Mouse (Mus musculus) heart, postnatal 0 days (tissue): ENCODE results near the gene Slc25a45. TPM values are rescaled to one million over a fixed set of nuclear protein-coding genes. Genes with fewer than 3 reads are reported as not detected.

Source experiments
- ATAC-seq: fragments of 200-750 bp; cut with Nextera tagmentation; 2 replicates; pipeline ENCODE4 v1.8.0; 2017; ENCODE audit warnings: low read depth, moderate number of reproducible peaks, moderate library complexity; ENCODE audit not compliant: insufficient read depth
- DNase-seq: peaks from one replicate; pipeline ENCODE4 v3.0.0-alpha.2; 2016; ENCODE audit warnings: low spot score
- H3K27ac ChIP-seq: fragments of 300-500 bp; sonication (generic); 2 replicates; pipeline ENCODE4 v1.5.1; 2014; ENCODE audit warnings: low read depth, mild to moderate bottlenecking
- H3K27me3 ChIP-seq: fragments of 300-500 bp; sonication (generic); 2 replicates; pipeline ENCODE4 v1.6.1; 2014; ENCODE audit warnings: low read length, mixed read lengths; ENCODE audit not compliant: control insufficient read depth, insufficient read depth
- H3K36me3 ChIP-seq: fragments of 300-500 bp; sonication (generic); replicated peaks from 2 replicates; pipeline ENCODE4 v1.6.1; 2014; ENCODE audit warnings: low read length, mixed read lengths; ENCODE audit not compliant: control insufficient read depth, insufficient read depth
- H3K4me1 ChIP-seq: fragments of 300-500 bp; sonication (generic); 2 replicates; pipeline ENCODE4 v1.6.1; 2014; ENCODE audit warnings: antibody characterized with exemption; ENCODE audit not compliant: control insufficient read depth, insufficient read depth
- H3K4me2 ChIP-seq: fragments of 300-500 bp; sonication (generic); 2 replicates; pipeline ENCODE4 v1.6.1; 2014; ENCODE audit warnings: low read depth, mild to moderate bottlenecking, low read length, moderate library complexity
- H3K4me3 ChIP-seq: fragments of 300-500 bp; sonication (generic); 2 replicates; pipeline ENCODE4 v1.5.1; 2014; ENCODE audit warnings: low read depth, low read length
- H3K9ac ChIP-seq: fragments of 300-500 bp; sonication (generic); replicated peaks from 2 replicates; pipeline ENCODE4 v1.6.1; 2014; ENCODE audit warnings: low read depth, low read length, mixed read lengths
- H3K9me3 ChIP-seq: fragments of 300-500 bp; sonication (generic); replicated peaks from 2 replicates; pipeline ENCODE4 v1.6.1; 2016; ENCODE audit warnings: low read length; ENCODE audit not compliant: control insufficient read depth
- CTCF ChIP-seq: IDR thresholded peaks from 2 replicates; pipeline ENCODE4 v1.5.1; 2016; ENCODE audit warnings: antibody characterized with exemption, control low read depth, low read depth
- EP300 ChIP-seq: IDR thresholded peaks from 2 replicates; pipeline ENCODE4 v1.6.1; 2016; ENCODE audit warnings: antibody characterized with exemption, low read depth
- WGBS: fragments of 180-500 bp; shearing (Covaris S2); extraction: QIAGEN DNeasy Blood & Tissue Kit; methylation state at CpG from one replicate; pipeline ENCODE4 v1.1.7; 2014; 5-methylcytosine and 5-hydroxymethylcytosine counted together
- polyA plus RNA-seq: library from polyadenylated mRNA; unstranded; fragments of >200 nt; fragmentation: Nextera tagmentation; extraction: Ambion mirVana; gene quantifications from 2 replicates; pipeline ENCODE4 v1.2.1, GENCODE M21; 2015
- total RNA-seq: library from RNA; depleted of rRNA; stranded (reverse); fragments of >200 nt; gene quantifications from 2 replicates; pipeline ENCODE4 v1.2.3, GENCODE M21; 2014; ENCODE audit warnings: low replicate concordance

Gene Slc25a45
- total and polyA plus RNA-seq, 2 experiments from 2014 or later: 2.9 to 4.8 TPM

DNA sequence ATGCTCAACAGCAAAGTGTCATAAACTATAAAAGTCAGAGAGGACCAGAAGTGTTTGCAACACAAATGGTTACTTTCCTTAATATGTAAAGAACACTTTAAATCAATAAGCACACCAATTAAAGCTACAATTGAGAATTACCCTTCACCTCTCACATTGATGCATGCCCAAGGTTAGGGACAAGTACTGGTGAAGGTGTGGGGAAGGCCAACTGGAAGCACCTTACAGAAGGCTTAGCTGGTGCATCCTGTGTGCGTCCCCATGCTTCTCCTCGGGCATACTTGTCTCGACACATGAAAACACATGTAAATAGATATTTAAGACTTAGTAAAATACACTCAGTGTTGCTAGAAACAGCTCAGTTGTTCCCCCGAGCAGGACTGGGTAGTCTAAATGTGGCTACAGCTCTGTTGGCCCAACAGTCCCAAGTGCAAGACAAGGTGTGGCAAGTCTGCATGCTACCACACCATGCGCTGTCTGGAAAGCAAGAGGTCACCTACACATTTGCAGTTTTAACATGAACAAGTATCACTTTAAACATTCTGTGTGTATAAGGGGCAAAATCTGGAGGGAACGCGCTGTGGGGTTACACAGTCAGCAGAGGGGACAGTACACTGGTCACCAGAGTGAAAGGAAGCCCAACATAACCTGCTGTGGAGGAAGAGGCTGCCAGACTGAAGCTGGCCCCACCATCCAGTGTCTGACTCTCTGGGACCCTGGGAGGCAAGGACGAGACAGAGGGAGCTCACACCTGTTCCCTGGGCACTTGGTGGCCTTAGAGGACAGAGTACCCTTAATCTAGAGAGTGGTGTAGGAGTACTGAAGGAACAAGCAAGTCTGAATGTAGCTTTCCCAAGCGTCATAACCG lies 42.3 kb upstream of the Slc25a45 start:
- no peak for DNase-seq
- Histone ChIP-seq H3K36me3 (no peaks in the 10 kb centered on the region), H3K4me2 (no peak overlapping the region), H3K4me1 (peaks cover 51% of the 10 kb centered on the region), H3K27ac (no peak overlapping the region), H3K27me3 (no peaks in the 10 kb centered on the region), H3K9ac (no peak overlapping the region), H3K4me3 (no peak overlapping the region), H3K9me3 (no peaks in the 10 kb centered on the region)
- 93% methylated on average over 10 of the region's 10 CpGs for WGBS
- TF ChIP-seq CTCF (no peak), EP300 (no peak)
- ATAC-seq: no peak

DNA sequence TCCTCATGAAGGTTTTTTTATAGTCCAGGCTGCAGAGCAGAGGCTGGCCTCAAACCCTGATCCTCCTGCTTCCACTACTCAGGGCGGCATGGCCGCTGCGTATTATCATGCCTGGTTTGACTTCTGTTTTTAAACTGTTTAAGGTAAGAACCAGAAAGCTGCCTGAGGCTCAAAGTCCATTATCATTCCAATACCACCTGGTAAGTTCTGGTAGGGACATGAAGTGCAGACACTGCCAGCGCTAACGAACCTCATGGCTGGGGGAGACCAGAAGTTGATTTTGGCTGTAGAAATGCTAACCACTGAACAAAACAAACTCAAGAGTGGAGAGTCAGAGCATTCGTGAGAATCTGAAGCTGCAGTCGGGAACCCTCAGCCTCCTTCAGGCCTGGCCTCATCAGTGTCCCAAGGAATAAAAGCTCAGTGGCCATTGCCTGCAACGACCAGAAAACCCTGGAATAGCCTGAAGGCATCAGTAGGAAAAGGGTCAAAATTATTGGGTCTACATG lies 41.6 kb upstream of the Slc25a45 start:
- Histone ChIP-seq H3K27ac (no peak overlapping the region), H3K36me3 (no peaks in the 10 kb centered on the region), H3K4me3 (no peak overlapping the region), H3K4me2 (no peak overlapping the region), H3K4me1 (peaks cover 57% of the 10 kb centered on the region), H3K9ac (no peak overlapping the region), H3K27me3 (no peaks in the 10 kb centered on the region), H3K9me3 (no peaks in the 10 kb centered on the region)
- 85% methylated on average over 8 of the region's 8 CpGs for WGBS
- no peak for ATAC-seq
- TF ChIP-seq CTCF (no peak), EP300 (no peak)
- no peak for DNase-seq

DNA sequence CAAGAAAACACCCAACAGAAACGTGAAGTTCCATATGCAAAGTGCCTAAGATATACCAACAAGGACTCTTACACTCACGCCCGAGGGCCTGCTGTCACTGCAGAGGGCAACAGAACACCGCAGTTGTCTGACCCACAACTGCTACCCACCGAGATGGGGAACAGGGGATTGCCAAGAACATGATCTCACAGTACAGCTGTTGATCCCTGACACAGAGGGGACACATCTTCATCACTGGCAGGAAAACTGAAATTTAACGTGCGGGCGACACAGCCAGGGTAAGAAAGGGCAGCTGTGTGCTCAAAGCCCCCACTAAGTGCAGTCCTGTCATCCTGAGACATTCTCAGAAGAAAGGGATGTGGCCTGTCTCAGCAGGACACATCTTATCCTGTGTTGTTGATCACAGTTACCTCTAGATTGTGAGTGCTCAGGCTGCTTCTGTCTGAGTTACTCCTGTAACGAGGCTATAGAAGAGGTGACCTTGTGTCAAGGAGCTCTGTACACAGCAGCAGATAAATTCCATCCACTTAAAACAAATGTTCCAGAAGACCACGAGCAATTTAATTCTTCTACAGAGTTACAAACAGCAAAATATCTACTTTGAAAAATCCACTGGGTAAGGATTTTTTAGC lies 40.6 kb upstream of the Slc25a45 start:
- 52% methylated on average over 10 of the region's 10 CpGs for WGBS
- Histone ChIP-seq H3K27me3 (no peaks in the 10 kb centered on the region), H3K4me1 (peaks cover 62% of the 10 kb centered on the region), H3K4me3 (no peak overlapping the region), H3K36me3 (no peaks in the 10 kb centered on the region), H3K9me3 (no peaks in the 10 kb centered on the region), H3K9ac (peak overlapping the region; percentile 10; the same call in 1 of the 2 replicates), H3K27ac (peak overlapping the region; percentile 76), H3K4me2 (no peak overlapping the region)
- no peak for TF ChIP-seq EP300
- no peak for TF ChIP-seq CTCF
- DNase-seq (peak; percentile 59), ATAC-seq (peak; percentile 27; the same call in 1 of the 2 replicates)

DNA sequence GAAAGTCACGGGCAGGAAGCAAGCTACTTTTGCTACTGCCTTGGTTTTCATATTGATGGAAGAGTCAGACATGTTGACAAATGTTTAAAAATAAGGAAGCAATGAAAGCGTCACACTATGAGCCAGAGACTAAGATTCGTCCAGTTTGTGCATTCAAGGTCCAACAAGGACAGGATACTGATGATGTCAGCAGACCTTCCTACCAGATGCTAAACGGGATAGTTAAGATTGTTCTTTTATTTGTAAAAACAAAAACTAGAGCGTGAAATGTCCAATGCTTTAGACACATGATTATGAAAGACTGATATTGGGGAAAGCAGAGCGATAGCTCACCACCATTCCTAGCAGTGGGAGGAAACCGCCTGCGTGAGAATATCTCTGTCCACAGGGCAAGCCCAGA lies 40.0 kb upstream of the Slc25a45 start:
- H3K4me1 ChIP-seq: peaks cover 64% of the 10 kb centered on the region
- DNase-seq: peak; percentile 31

DNA sequence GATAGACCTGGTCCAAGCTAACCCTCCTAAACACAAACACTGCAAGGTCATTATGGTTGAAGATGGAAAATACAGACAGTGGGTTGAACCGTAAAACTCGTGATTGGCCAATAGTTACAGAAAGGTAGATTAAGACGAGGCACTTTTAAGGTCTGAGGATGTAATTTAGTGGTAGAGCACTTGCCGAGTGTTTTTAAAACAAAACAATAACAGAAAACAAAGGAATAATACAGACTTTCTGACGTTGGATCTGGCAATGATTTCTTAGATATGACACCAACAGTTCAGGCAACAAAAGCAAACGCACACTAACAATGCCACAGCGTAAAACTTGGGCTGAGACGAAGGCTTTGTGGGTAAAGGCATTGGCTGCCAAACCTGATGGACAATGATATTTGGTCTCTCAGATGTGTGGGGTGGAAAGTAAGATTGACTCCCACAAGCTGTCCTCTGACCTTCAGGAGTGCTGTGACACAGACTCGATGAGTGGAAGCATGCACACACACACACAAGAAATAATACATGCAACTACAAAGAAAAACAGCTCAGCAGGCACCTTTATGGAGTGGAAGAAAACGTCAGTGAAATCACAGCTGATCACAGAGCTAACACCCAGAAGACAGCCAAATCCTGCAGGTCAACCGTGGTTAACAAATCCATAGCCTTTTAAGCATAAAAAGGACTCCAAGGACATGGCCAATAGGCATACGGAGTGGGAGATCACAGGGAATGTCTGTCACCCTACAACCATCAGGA lies 39.3 kb upstream of the Slc25a45 start:
- H3K9me3 ChIP-seq: no peaks in the 10 kb centered on the region
- no peak overlapping the region for H3K9ac ChIP-seq
- no peaks in the 10 kb centered on the region for H3K27me3 ChIP-seq
- DNase-seq (peak; percentile 5), ATAC-seq (no peak)
- TF ChIP-seq CTCF (no peak), EP300 (no peak)
- no peak overlapping the region for H3K4me2 ChIP-seq
- H3K27ac ChIP-seq: peak overlapping the region; percentile 76
- no peak overlapping the region for H3K4me3 ChIP-seq
- H3K36me3 ChIP-seq: no peaks in the 10 kb centered on the region
- WGBS: 78% methylated on average over 12 of the region's 12 CpGs
- peaks cover 64% of the 10 kb centered on the region for H3K4me1 ChIP-seq

More for the DNA sequence above, 40.0 kb upstream of the Slc25a45 start:
- no peak overlapping the region for H3K9ac ChIP-seq
- H3K9me3 ChIP-seq: no peaks in the 10 kb centered on the region
- no peak for ATAC-seq
- TF ChIP-seq CTCF (no peak), EP300 (no peak)
- peak overlapping the region; percentile 76 for H3K27ac ChIP-seq
- 40% methylated on average over 8 of the region's 8 CpGs for WGBS
- no peak overlapping the region for H3K4me3 ChIP-seq
- H3K4me2 ChIP-seq: no peak overlapping the region
- H3K36me3 ChIP-seq: no peaks in the 10 kb centered on the region
- H3K27me3 ChIP-seq: no peaks in the 10 kb centered on the region
